Mouse (Mus musculus) retina, embryonic 14.5 days (tissue): ENCODE measurements at regions not wholly inside any gene's neighbourhood (a gene's known extent, or its start where the extent isn't known, plus 50 kb on each side); places are given as distances from the start of the nearest gene placed in this dataset.
A peak's percentile ranks its signal among the peaks of the same experiment; 100 is the strongest.
"Not testable (repeated sequence)": the region's sequence is repeated elsewhere in the genome, so short reads cannot be mapped to it uniquely, and the experiment has no call there.

Experiments
- DNase-seq: peaks from one replicate; pipeline ENCODE4 v3.0.0-alpha.2; 2015; ENCODE audit warnings: low spot score

DNA sequence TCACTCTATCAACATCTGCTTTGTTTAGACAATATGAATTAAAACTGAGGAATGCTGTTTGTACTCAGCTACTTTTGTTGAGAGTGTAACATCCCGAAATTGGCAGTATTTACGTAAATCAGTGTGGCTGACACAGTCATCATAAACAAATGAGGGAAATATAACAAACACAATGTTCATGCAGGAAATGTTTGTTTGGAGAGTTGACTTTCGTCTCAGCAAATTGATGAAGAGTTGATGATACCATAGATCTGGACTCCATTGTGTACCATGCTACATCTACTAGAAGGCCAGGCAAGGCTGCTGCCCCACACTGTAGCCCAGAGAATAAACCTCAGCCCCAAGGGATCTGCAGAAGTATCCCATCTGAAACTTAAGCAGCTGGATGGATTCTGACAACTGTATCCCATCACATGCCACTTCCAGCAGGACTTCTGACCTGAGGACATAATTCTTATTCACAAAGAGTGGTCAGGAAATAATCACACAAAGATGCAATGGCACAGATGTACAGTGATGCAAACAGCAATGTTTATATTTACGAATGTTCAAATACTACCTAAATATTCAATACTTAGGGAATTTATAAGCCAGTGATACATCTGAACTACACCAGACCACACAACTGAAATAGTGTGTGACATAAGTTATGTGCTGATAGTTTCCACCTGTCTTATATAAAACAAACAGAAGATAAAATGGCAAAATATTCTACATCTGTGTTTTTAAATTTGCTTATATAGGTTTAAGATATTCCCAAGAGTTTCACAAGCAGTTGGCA lies 51.3 kb downstream of the Gm21897 start:
- no peak for DNase-seq

DNA sequence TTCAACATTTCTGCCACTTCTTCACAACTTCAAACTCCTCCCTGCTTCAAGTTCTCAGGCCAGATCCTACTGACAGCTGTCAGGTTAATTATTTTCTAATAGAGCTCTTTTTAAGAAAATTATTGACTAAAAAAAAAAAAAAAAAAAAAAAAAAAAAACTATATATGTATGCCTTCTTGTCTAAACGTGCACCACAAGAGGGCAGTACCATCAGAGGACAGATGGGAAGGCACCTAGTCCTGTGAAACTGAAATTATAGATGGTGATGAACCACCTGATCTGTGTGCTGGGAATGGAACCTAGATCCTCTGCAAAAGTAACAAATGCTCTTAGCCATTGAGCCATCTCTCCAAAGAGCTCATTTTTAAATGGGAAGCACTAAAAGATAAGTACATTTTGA lies 55.6 kb downstream of the Gm21897 start:
- DNase-seq = peak; percentile 3

DNA sequence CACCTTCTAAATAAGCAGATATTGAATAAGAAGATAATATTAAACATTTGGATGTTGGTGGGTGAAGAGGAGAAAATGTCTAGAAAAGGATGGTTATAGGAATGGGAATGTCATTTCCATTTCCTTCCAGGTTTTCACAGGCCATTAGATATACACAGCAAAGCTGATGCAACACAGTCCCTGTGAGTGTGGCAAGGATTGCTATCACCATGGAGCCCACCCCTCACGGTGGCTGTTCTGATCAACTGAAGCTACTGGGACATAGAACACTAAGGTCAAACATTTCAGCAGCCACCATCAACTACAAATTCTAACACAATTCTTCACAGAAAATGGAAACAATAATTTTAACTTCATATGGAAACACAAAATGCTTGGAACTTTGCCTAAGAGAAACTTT lies 56.7 kb downstream of the Gm21897 start:
- DNase-seq = no peak

DNA sequence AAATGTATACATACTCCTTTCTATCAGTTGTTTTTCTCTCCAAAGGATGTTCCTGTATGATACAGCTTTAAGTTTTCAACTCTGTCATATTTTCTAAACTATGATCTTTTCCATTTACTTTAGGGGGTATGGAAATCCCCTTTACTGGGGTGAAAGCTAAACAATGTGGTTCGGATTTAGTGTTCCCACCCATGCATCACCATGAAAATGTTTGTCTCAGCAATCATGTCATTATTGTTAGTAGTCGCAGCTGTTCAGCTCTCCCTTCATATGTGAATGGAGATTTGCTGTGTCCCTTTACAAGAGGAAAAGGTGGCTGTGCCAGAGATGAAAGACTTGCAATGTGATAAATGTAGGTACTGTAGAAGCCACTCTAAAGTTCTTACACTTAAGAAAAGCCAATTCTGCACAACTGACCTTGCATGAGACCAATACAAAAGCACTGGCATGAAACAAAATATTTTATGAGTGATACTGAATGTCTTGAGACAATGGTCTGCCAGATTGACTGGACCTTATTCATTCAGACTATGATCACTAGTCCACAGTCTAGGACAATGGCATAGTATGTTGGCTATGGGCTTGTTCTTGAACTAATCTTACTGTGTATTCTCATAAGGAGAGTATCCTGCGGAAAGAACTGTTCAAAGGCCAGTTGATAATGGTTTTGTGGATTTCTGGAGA lies 68.4 kb downstream of the Gm21897 start:
- DNase-seq = no peak

DNA sequence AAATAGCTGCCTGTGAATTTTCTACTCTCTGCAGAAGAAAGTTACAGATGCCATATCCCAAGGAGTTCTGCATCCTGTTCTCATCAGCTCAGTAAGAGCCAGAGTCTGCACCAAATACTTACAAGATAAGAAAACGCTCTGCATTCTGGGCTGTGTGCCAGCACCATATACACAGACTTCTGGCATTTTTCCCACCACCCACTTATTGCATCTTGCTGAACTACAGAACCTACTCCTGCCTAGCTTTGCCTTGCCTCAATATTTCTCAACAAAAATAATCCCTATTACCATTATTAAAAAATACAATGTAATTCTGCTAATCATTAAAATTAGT lies 69.0 kb downstream of the Gm21897 start:
- no peak for DNase-seq

DNA sequence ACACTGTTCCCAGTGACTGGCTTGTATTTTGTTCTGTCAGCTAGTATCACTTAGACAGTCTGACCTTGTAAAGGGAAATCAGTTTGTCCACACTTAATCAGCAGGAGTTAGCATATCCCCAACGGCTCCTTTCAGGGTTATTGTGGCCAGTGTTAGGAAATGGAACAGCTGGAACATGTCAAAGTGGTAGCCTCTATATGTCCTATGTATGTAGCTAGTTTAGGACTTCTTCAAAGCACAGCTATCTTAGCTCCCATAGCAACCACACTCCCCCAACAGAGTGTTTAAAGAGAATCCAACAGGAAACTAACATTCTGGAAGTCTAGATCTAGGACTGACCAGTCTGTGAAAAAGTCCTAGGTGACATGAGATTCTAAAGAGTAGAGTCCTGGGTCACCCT lies 72.6 kb downstream of the Gm21897 start:
- no peak for DNase-seq

DNA sequence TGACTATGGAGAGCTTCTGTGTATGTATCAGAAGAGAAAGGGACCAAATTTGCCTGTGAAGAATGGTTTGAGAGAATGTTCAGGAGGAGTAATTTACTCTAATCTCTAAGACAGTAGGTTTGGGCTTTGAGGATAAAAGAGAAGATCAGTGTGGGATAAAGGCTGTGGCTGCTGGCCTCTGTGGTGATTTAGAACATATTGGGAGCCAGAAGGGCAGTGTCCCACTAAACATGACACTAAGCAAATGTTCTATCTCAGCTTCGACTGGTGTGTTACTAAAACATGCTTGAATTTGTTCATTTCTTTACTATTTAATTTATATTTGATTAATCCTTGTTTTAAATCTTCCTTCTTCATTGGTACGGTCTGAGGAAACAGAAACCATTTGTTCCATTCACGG lies 113.1 kb downstream of the Gm21897 start:
- no peak for DNase-seq

DNA sequence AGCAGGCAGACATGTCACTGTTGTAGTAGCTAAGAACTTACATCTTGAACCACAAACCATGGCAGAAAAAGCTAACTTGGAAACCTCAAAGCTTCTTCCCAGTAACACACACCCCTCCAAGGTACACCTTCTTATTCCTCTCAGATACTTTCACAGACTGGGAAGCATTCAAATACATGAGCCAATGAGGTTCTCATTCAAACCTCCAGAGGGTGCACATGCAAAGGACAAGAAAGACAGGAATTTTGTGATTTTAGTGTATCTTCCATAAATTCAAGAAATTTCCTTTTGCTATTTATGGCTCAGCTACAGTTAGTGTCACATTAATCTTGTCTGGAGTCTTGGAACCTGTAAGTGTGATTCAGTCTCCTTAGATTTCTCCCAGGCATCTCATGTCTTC lies 115.4 kb downstream of the Gm21897 start:
- no peak for DNase-seq

DNA sequence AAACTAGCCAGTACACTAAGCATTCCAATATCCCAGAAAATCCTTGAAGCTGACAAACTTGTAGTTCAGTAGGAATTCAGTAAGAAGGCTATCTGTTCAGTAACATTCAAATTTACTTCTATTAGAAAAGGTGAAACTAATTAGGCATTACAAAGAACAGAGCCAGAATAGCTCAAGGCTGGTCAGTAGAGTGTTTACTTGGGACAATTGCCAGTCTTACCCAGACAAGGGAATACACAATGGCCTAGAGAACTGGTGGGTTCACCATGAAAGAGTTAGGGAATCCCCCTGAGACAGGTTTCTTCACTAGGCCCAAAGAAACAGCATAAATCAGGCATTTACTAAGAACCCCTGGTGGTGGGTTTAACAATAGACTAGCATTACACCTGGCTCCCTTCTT lies 145.6 kb downstream of the Gm21897 start:
- DNase-seq = not testable (repeated sequence)

DNA sequence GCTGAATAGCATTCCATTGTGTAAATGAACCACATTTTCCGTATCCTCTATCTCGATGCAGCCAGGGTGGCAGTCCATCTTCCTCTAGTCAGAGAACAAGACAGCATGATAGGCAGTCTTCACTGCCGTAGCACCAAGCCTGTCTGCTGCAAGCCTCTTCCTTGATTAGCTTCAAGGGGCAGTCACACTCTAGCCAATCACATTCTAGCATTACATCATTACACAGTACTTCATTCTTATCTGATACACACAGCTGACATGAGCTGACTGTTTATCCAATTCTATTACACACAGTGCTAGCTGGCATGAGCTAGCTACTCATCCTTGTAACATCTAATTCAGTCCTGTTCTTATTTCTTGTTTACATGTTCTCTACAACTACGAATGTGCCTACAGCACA lies 156.6 kb downstream of the Gm21897 start:
- no peak for DNase-seq

DNA sequence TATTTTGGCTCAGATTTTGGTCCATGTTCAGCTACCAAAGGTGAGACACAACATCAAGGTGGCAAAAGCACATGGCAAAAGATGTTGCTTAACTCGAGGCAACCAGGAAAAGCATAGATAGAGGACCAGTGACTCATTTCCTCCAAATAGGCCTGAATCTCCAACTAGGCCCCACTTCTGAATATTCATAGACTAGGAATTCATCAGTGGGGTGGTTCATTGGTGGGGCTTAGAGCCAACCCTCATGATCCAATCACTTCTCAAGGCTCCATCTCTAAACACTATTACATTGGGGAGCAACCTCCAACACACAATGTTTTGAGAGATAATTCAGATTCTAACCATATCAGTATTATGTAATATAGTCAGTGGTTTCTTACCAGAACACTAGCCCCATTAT lies 161.6 kb downstream of the Gm21897 start:
- DNase-seq = no peak

DNA sequence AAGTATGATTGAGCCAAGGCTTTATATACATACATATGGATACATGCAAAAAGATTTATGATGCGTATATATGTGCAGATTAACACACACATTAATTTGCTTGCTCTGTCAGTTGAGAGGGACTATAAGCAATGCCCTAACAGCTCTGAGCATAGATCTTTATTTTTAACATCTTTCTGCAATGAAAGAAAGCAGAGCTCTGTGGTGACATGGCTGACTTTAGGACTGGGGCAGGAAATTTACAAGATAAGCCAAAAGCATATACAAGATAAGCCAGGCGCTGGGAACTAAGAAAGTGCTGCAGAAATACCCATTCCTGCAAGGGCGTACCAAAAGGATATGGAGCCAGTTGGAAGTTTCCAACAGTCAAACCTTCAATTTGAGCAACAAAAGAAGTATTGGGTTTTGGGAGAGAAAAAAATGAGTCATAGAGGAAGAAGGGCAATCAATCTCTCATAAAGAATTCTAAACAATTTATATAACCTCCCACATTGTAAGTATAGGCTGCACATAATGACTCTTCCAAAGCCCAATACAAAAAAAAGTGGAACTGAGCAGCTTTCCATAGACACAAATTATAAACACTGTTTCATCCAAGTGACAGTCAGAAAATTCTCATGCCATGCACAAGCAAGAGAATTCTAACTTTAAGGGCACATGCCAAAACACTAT lies 174.2 kb downstream of the Gm21897 start:
- no peak for DNase-seq

DNA sequence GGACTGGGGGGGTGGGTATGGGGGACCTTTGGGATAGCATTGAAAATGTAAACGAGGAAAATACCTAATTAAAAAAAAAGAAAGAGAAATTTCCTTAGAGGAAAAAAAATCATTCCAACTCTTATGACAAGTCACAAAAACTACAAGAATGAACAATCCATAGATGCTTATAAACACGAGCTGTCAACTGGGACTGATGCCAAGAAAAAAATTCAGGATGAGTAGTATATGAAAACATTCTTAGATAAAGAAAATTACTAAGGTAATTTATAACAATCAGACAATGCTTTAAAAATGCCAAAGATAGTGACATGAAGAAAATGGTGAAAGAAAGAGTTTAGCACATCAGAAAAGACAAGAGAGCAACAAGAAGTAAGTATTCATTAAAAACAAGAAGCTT lies 176.0 kb downstream of the Gm21897 start:
- no peak for DNase-seq
